Mouse (Mus musculus): ENCODE measurements around the gene Apeh. TPM values are rescaled to one million over a fixed set of nuclear protein-coding genes. Genes with fewer than 3 reads are reported as not detected.

The Apeh gene
- polyA plus RNA-seq, 1 experiment from 2014 or later: 46.4 TPM

DNA sequence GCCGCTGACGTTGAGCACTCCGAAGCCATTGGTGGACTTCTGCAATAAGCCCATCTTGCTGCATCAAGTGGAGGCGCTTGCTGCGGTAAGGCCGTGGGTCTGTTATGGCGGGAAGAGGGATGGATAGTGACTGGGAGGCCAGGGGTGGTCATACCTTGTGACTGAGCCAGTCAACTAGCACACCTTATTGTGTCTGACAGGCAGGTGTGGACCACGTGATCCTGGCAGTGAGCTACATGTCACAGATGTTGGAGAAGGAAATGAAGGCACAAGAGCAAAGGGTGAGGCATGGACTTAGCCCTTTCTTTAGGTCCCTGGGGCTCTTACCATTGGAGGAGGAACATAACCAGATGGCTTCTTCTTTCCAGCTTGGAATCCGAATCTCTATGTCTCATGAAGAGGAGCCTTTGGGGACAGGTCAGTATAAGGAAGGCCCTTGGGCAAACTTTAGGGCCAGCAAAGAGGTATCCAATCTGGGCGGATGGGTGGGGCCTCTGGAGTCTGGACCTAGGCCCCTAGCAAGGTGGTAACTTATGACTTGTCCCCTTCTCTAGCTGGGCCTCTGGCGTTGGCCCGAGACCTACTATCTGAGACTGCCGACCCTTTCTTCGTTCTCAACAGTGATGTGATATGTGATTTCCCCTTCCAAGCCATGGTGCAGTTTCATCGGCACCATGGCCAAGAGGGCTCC is 44.7 kb downstream of the Apeh start:
- Histone ChIP-seq H3K9me3 (replicated peaks) (no peaks in the 10 kb centered on the region), H3K27ac (peak overlapping the region; percentile 82), H3K27me3 (no peaks in the 10 kb centered on the region), H3K36me3 (peaks cover 47% of the 10 kb centered on the region), H3K4me1 (replicated peaks) (peaks cover 45% of the 10 kb centered on the region), H3K4me3 (peak overlapping the region; percentile 77), H3K9ac (peak overlapping the region; percentile 78), H3K4me2 (peak overlapping the region; percentile 88)
- ATAC-seq (replicated peaks; ENCODE audit: insufficient number of reproducible peaks, insufficient read depth, low FRiP score, low read depth): no peak
- 40% methylated on average over 15 of the region's 15 CpGs for WGBS

DNA sequence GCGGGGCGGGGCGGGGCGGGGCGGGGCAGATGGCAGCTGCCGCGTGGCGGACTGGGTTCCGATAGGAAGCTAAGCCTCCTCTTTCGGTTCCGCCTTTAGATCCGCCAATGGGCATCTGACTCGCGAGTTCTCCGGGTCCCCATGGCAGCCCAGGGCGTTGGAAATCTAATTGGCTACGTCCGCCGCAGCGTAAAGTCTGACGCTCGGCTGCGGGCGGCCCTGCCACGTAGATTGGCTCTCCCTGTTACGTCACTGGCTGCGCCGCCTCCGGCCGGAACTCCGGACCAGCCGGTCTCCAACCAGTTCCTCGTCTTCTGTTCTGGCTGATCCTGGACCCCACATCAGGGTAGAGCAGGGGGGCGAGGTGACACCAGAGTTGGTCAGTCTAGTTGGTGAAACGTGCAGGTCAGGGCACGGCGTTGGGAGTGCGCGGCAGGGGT is 45.4 kb downstream of the Apeh start, which contains the start of gene Gmppb:
Gene Gmppb, plus strand, starts transcription at position 227 of the 440 bp plus-strand sequence.
- H3K36me3 ChIP-seq: peaks cover 40% of the 10 kb centered on the region
- ATAC-seq (replicated peaks; ENCODE audit: insufficient number of reproducible peaks, insufficient read depth, low FRiP score, low read depth): peak; percentile 93
- peak within 1 kb of the TSS; percentile 82 for H3K27ac ChIP-seq
- peak within 1 kb of the TSS; percentile 78 for H3K9ac ChIP-seq
- no peaks in the 10 kb centered on the region for H3K9me3 ChIP-seq (replicated peaks)
- peaks cover 45% of the 10 kb centered on the region for H3K4me1 ChIP-seq (replicated peaks)
- 0% methylated on average over 35 of the region's 39 CpGs for WGBS
- no peaks in the 10 kb centered on the region for H3K27me3 ChIP-seq
- peak within 1 kb of the TSS; percentile 77 for H3K4me3 ChIP-seq
- peak within 1 kb of the TSS; percentile 88 for H3K4me2 ChIP-seq

DNA sequence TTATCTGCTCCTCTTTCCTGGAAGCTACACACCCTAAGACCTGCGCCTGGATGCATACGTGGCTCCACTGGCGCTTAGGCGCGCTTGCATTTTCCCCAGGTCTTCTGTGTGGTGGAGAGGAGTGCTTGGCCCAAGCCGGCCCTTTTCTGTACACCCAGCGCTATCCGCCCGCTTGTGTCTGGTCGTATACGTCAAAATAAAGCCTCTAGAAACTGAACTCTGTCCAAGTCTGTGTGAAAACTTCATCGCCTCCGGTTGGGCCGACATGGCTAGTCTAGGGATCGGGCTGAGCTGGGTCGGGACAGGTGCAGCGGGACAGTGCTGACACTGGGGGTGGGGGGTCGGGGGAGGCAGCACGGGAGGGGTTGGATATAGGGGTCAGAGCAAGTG is 45.8 kb downstream of the Apeh start:
- peak; percentile 44; the same call in 1 of the 2 replicates for ATAC-seq (replicated peaks; ENCODE audit: insufficient number of reproducible peaks, insufficient read depth, low FRiP score, low read depth)
- Histone ChIP-seq H3K9ac (peak overlapping the region; percentile 54), H3K4me2 (peak overlapping the region; percentile 88)

DNA sequence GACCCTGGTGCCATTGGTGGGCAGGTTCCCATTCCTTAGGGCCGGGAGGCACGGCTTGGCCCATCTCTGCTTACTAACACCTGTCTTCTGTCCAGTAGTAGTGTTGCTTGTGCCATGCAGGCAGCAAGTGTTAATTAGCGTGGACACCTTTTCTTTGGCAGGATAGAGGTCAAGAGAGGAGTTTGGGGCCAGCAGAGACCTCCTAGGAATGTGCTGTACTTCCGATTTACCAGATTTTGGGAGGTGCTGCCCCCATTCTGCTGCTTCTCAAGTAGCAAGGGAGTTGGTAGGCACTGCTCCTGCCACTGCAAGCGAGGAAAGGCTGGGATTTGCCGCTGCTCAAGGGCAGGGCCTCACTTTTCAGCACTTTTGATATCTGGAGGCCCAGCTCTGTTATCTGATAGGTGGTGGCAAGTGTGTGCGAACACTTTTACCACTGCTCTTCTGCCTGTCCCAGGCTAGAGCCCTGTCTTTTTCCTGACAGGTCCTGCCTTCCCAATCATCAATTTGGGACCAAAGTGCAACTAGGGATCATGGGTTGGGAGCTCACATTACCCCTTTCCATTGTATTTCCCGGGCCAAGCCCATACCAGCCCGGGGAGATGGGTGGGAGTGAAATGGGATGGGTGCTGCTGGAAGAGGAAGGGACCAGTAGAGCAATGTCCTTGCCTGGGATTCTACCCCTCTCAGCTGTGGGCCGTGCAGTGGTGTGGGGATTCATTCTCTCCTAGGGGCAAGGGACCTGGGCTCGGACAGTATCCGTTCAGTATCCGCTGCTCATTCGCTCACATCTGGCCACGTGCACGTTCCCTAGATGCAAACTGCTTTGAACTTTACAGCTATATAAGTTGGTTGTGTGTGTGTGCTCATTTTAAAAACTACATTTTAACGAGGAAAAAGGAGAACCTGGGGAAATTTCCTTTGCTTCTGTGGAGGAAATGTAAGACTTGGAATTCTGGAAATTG is 46.5 kb downstream of the Apeh start:
- Histone ChIP-seq H3K27me3 (no peaks in the 10 kb centered on the region), H3K9me3 (replicated peaks) (no peaks in the 10 kb centered on the region), H3K4me2 (peak overlapping the region; percentile 88), H3K27ac (peak overlapping the region; percentile 82), H3K9ac (peak overlapping the region; percentile 54), H3K36me3 (peaks cover 43% of the 10 kb centered on the region), H3K4me1 (replicated peaks) (peaks cover 34% of the 10 kb centered on the region), H3K4me3 (peak overlapping the region; percentile 77)
- no peak for ATAC-seq (replicated peaks; ENCODE audit: insufficient number of reproducible peaks, insufficient read depth, low FRiP score, low read depth)
- 34% methylated on average over 17 of the region's 17 CpGs for WGBS

More for the DNA sequence above, 45.8 kb downstream of the Apeh start:
- H3K4me1 ChIP-seq (replicated peaks): peaks cover 41% of the 10 kb centered on the region
- 2% methylated on average over 19 of the region's 19 CpGs for WGBS
- H3K9me3 ChIP-seq (replicated peaks): no peaks in the 10 kb centered on the region
- H3K4me3 ChIP-seq: peak overlapping the region; percentile 77
- H3K36me3 ChIP-seq: peaks cover 38% of the 10 kb centered on the region
- H3K27ac ChIP-seq: peak overlapping the region; percentile 82
- no peaks in the 10 kb centered on the region for H3K27me3 ChIP-seq

DNA sequence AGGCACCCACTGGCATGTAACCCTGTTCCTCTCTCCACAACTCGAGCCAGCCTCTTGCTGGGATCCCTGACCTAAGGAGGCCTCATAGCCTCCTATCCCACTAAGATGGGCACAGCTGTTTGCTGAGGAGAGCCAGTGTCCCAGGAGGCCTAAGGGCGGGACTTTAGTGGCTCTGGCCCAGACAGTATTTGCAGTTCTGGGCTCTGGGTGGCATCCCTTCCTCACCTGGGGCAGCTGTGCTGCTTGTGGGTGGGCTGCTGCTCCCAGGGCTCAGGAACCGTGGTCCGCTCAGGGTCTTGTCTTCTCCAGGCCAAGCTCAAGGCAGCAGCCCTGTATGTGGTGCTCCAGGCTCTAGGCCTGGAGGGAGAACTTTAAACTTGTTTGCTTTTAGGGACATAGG is 47.8 kb downstream of the Apeh start:
- no peak overlapping the region for H3K4me2 ChIP-seq
- no peak overlapping the region for H3K27ac ChIP-seq
- H3K4me3 ChIP-seq: no peak overlapping the region
- H3K36me3 ChIP-seq: peaks cover 53% of the 10 kb centered on the region
- peaks cover 27% of the 10 kb centered on the region for H3K4me1 ChIP-seq (replicated peaks)
- no peaks in the 10 kb centered on the region for H3K9me3 ChIP-seq (replicated peaks)
- WGBS: 92% methylated on average over 4 of the region's 4 CpGs
- no peaks in the 10 kb centered on the region for H3K27me3 ChIP-seq
- no peak for ATAC-seq (replicated peaks; ENCODE audit: insufficient number of reproducible peaks, insufficient read depth, low FRiP score, low read depth)
- no peak overlapping the region for H3K9ac ChIP-seq

DNA sequence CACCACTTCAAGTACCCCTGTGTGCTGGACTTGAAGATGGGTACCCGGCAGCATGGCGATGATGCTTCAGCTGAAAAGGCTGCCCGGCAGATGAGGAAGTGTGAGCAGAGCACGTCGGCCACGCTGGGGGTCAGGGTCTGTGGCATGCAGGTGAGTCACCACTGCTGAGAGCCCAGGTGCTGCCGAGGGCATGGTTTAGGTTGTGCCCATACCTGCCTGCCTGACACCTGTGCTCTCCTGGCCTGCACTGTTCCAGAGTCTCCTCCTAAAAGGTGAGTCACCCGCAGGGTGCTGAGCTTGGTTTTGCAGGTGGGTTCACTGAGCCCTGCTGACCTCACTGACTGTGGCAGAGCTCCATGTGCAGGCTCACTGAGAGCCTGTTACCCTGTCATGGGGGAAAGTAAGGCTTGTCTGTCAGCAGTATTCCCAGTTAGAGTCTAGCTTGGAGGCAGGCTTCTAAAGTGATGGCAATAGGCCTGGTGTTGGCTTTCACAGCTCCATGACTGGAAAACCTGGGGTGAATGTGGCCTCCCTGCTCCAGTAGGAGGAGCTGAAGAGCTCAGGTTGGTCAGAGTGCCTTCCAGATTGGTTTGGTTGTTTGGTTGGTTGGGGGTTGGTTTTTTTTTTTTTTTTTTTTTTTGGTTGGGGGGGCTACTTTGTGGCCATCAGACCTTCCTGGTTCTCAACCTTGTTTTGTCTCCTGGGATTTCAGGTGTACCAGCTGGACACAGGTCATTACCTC is 49.5 kb downstream of the Apeh start:
- no peak for ATAC-seq (replicated peaks; ENCODE audit: insufficient number of reproducible peaks, insufficient read depth, low FRiP score, low read depth)
- Histone ChIP-seq H3K36me3 (peaks cover 52% of the 10 kb centered on the region), H3K9ac (no peak overlapping the region), H3K4me1 (replicated peaks) (peaks cover 20% of the 10 kb centered on the region), H3K4me2 (no peak overlapping the region), H3K27me3 (no peaks in the 10 kb centered on the region), H3K4me3 (no peak overlapping the region), H3K9me3 (replicated peaks) (no peaks in the 10 kb centered on the region), H3K27ac (no peak overlapping the region)
- WGBS: 93% methylated on average over 8 of the region's 8 CpGs

Small RNA genes lying within 50 kb of the gene (microRNA-seq; reads per million reads assigned to microRNA genes)
- gene Gm47303 (not detected), gene Mir7088 (not detected)

Other genes starting within 250 kb of the Apeh start
- 43.2 and 48.0 TPM in 2 replicates for gene Rbm6, start 221.4 kb downstream of the Apeh start, polyA plus RNA-seq (2015; fragmentation: Nextera tagmentation; extraction: Ambion mirVana)
- gene Mon1a, start 206.5 kb downstream of the Apeh start, polyA plus RNA-seq (2015; fragmentation: Nextera tagmentation; extraction: Ambion mirVana): 8.5 and 9.8 TPM in 2 replicates
- 2.1 and 4.1 TPM in 2 replicates for gene Mst1r, start 187.7 kb downstream of the Apeh start, polyA plus RNA-seq (2015; fragmentation: Nextera tagmentation; extraction: Ambion mirVana)
- not detected in 2 replicates for gene Actl11, start 166.1 kb downstream of the Apeh start, polyA plus RNA-seq (2015; fragmentation: Nextera tagmentation; extraction: Ambion mirVana)
- 0.20 and 0.77 TPM in 2 replicates for gene Camkv, start 158.9 kb downstream of the Apeh start, polyA plus RNA-seq (2015; fragmentation: Nextera tagmentation; extraction: Ambion mirVana)
- 10.1 and 13.0 TPM in 2 replicates for gene Traip, start 144.5 kb downstream of the Apeh start, polyA plus RNA-seq (2015; fragmentation: Nextera tagmentation; extraction: Ambion mirVana)
- gene Uba7, start 119.1 kb downstream of the Apeh start, polyA plus RNA-seq (2015; fragmentation: Nextera tagmentation; extraction: Ambion mirVana): 22.6 and 32.8 TPM in 2 replicates
- 2.8 and 4.3 TPM in 2 replicates for gene Gm20661, start 111.5 kb downstream of the Apeh start, polyA plus RNA-seq (2015; fragmentation: Nextera tagmentation; extraction: Ambion mirVana)
- 35.7 and 46.9 TPM in 2 replicates for gene Inka1, start 108.7 kb downstream of the Apeh start, polyA plus RNA-seq (2015; fragmentation: Nextera tagmentation; extraction: Ambion mirVana)
- gene Cdhr4, start 102.1 kb downstream of the Apeh start, polyA plus RNA-seq (2015; fragmentation: Nextera tagmentation; extraction: Ambion mirVana): 5.1 and 6.1 TPM in 2 replicates
- 0.19 and 0.65 TPM in 2 replicates for gene Gm20662, start 98.3 kb downstream of the Apeh start, polyA plus RNA-seq (2015; fragmentation: Nextera tagmentation; extraction: Ambion mirVana)
- 34.5 and 42.9 TPM in 2 replicates for gene Ip6k1, start 92.1 kb downstream of the Apeh start, polyA plus RNA-seq (2015; fragmentation: Nextera tagmentation; extraction: Ambion mirVana)
- 18.3 and 23.8 TPM in 2 replicates for gene Gmppb, start 45.4 kb downstream of the Apeh start, polyA plus RNA-seq (2015; fragmentation: Nextera tagmentation; extraction: Ambion mirVana)
- 1.5 and 2.3 TPM in 2 replicates for gene Amigo3, start 41.4 kb downstream of the Apeh start, polyA plus RNA-seq (2015; fragmentation: Nextera tagmentation; extraction: Ambion mirVana)
- gene Mst1, start 14.2 kb downstream of the Apeh start, polyA plus RNA-seq (2015; fragmentation: Nextera tagmentation; extraction: Ambion mirVana): 0.81 TPM in 1 of 2 replicates, not detected in the other
- gene Rnf123, start 11.3 kb downstream of the Apeh start, polyA plus RNA-seq (2015; fragmentation: Nextera tagmentation; extraction: Ambion mirVana): 29.8 and 33.3 TPM in 2 replicates
- gene Bsn, start 95.8 kb upstream of the Apeh start, polyA plus RNA-seq (2015; fragmentation: Nextera tagmentation; extraction: Ambion mirVana): 0.13 and 0.84 TPM in 2 replicates
- gene Dag1, start 169.4 kb upstream of the Apeh start, polyA plus RNA-seq (2015; fragmentation: Nextera tagmentation; extraction: Ambion mirVana): 128 and 143 TPM in 2 replicates
- gene Nicn1, start 195.8 kb upstream of the Apeh start, polyA plus RNA-seq (2015; fragmentation: Nextera tagmentation; extraction: Ambion mirVana): 23.9 and 29.0 TPM in 2 replicates
- 8.2 and 9.1 TPM in 2 replicates for gene Amt, start 202.2 kb upstream of the Apeh start, polyA plus RNA-seq (2015; fragmentation: Nextera tagmentation; extraction: Ambion mirVana)
- gene Rhoa, start 211.5 kb upstream of the Apeh start, polyA plus RNA-seq (2015; fragmentation: Nextera tagmentation; extraction: Ambion mirVana): 356 and 369 TPM in 2 replicates
- 31.6 and 34.9 TPM in 2 replicates for gene Tcta, start 211.6 kb upstream of the Apeh start, polyA plus RNA-seq (2015; fragmentation: Nextera tagmentation; extraction: Ambion mirVana)
- 746 and 792 TPM in 2 replicates for gene Gpx1, start 244.3 kb upstream of the Apeh start, polyA plus RNA-seq (2015; fragmentation: Nextera tagmentation; extraction: Ambion mirVana)

All from heart, embryonic 15.5 days (tissue).